Mouse (Mus musculus) neural tube, embryonic 14.5 days (tissue): Measurements from ENCODE around the gene Hes1. TPM values are rescaled to one million over a fixed set of nuclear protein-coding genes. Genes with fewer than 3 reads are reported as not detected.

Experiments used
- ATAC-seq: fragments of 200-750 bp; cut with Nextera tagmentation; 2 replicates; pipeline ENCODE4 v1.8.0; 2017; ENCODE audit warnings: low read depth, mild to moderate bottlenecking, moderate TSS enrichment, moderate library complexity
- H3K27ac ChIP-seq: fragments of 300-500 bp; sonication (generic); 2 replicates; pipeline ENCODE4 v1.5.1; 2014; ENCODE audit warnings: low read depth, mild to moderate bottlenecking, control low read depth, low read length, moderate library complexity, mixed read lengths
- H3K27me3 ChIP-seq: fragments of 300-500 bp; sonication (generic); 2 replicates; pipeline ENCODE4 v1.6.1; 2014; ENCODE audit warnings: low read length; ENCODE audit not compliant: control insufficient read depth, insufficient read depth
- H3K36me3 ChIP-seq: fragments of 300-500 bp; sonication (generic); 2 replicates; pipeline ENCODE4 v1.6.1; 2014; ENCODE audit warnings: low read length, mixed read lengths; ENCODE audit not compliant: control insufficient read depth, insufficient read depth
- H3K4me1 ChIP-seq: fragments of 300-500 bp; sonication (generic); 2 replicates; pipeline ENCODE4 v1.6.1; 2014; ENCODE audit warnings: low read length; ENCODE audit not compliant: control insufficient read depth, insufficient read depth
- H3K4me2 ChIP-seq: fragments of 300-500 bp; sonication (generic); 2 replicates; pipeline ENCODE4 v1.6.1; 2014; ENCODE audit warnings: mild to moderate bottlenecking, low read depth, low read length, control low read depth
- H3K4me3 ChIP-seq: fragments of 300-500 bp; sonication (generic); 2 replicates; pipeline ENCODE4 v1.5.1; 2014; ENCODE audit warnings: low read depth, low read length, control low read depth, mixed read lengths
- H3K9ac ChIP-seq: fragments of 300-500 bp; sonication (generic); replicated peaks from 2 replicates; pipeline ENCODE4 v1.6.1; 2014; ENCODE audit warnings: low read depth, mild to moderate bottlenecking, control low read depth, low read length, mixed read lengths
- H3K9me3 ChIP-seq: fragments of 300-500 bp; sonication (generic); 2 replicates; pipeline ENCODE4 v1.6.1; 2016; ENCODE audit warnings: low read length; ENCODE audit not compliant: control insufficient read depth
- WGBS: fragments of 180-500 bp; shearing (Covaris S2); extraction: QIAGEN DNeasy Blood & Tissue Kit; methylation state at CpG from one replicate; pipeline ENCODE4 v1.1.7; 2014; 5-methylcytosine and 5-hydroxymethylcytosine counted together
- polyA plus RNA-seq: library from polyadenylated mRNA; unstranded; fragments of >200 nt; fragmentation: Nextera tagmentation; extraction: Ambion mirVana; gene quantifications from 2 replicates; pipeline ENCODE4 v1.2.1, GENCODE M21; 2014

Hes1 gene
- polyA plus RNA-seq, 1 experiment from 2014 or later = 8.1 TPM

DNA sequence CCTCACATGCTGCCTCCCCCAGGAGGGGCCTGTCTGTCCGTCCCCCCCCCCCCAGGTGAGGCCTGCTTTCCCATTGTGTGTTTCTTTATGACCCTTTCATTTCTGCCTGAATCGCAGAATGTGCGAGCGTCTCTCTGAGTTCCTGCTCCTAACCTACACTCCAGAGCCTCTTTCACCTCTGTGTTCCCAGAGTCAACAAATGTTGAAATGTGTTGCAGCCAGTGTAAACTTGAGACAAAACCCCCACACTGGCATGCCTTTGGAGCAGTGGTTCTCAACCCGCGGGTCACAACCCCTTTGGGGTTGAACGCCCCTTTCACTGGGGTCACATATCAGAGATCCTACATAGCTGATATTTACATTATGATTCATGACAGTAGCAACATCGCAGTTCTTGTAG, 49.6 kb downstream of the Hes1 start:
- Histone ChIP-seq H3K4me1 (no peaks in the 10 kb centered on the region), H3K9ac (no peak overlapping the region), H3K4me2 (no peak overlapping the region), H3K4me3 (no peak overlapping the region), H3K27ac (no peak overlapping the region), H3K9me3 (peaks cover 3% of the 10 kb centered on the region; the same call in 1 of the 2 replicates), H3K27me3 (no peaks in the 10 kb centered on the region), H3K36me3 (no peaks in the 10 kb centered on the region)
- WGBS = 91% methylated on average over 7 of the region's 8 CpGs
- no peak for ATAC-seq

DNA sequence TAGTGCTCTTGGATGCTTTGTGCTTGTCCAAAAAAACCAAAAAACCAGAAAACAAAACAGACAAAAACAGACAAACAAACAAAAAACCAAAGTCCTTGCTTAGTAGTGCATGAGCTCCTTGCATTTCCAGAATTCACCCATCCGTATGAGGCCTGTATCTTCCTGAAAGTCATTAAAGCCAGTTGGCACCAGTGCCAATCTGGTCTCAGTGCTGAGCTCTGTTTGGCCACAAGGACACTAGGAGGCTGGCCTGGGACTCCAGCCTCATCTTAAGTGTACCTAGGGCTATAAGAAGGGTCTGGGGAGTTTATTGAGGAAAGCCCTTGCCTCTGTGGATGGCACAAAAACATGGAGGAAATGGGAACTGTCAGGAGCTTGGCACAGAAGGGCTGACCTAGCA, 50.3 kb downstream of the Hes1 start:
- Histone ChIP-seq H3K27ac (no peak overlapping the region), H3K9ac (no peak overlapping the region), H3K27me3 (no peaks in the 10 kb centered on the region), H3K9me3 (peaks cover 3% of the 10 kb centered on the region; the same call in 1 of the 2 replicates), H3K36me3 (no peaks in the 10 kb centered on the region), H3K4me2 (no peak overlapping the region), H3K4me1 (no peaks in the 10 kb centered on the region), H3K4me3 (no peak overlapping the region)
- ATAC-seq = no peak
- 71% methylated on average over 1 of the region's 1 CpGs for WGBS

Other genes with a start within 250 kb of the Hes1 start
- gene Cpn2, start 203.1 kb downstream of the Hes1 start, polyA plus RNA-seq = not detected in 2 replicates
- gene Lrrc15, start 218.9 kb downstream of the Hes1 start, polyA plus RNA-seq = 0.31 and 1.1 TPM in 2 replicates
- 0.29 and 0.62 TPM in 2 replicates for gene Gp5, start 246.4 kb downstream of the Hes1 start, polyA plus RNA-seq